In the genomic region with DNA sequence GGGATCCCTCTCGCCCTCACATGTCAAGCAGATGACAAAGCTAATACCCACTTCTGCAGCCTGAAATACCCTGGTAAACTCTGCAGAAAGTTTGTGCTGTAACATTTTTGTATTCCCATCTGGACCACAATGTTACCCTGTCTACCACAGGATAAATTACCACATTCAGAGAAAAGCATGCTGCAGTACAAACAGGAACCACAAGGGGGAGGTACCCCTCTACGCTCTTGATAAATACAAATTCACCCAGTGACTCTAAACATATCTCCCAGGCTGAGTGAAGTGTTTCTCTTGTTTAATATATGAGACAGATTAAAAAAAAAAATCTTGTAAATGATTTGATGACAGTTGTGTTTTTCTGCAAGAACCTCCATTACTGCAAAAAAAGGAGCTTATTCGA, we compare ENCODE assay signal across 8 mouse cellular contexts.
DNase-seq lines count a peak whose midpoint lies in the region; ATAC-seq and TF ChIP-seq lines count a peak whose summit lies in the region.
"Not testable (repeated sequence)": the region's sequence is repeated elsewhere in the genome, so short reads cannot be mapped to it uniquely, and the experiment has no call there.

No protein-coding gene starts in this region.

- not testable (repeated sequence) for H3K36me3 ChIP-seq in G1E (replicated peaks); intestine, embryonic 14.5 days (ENCODE audit: control insufficient read depth, insufficient read depth, low read length); limb, embryonic 11.5 days (ENCODE audit: control insufficient read depth, insufficient read depth, low read length); midbrain, embryonic 11.5 days (ENCODE audit: control insufficient read depth, insufficient read depth, low read length); thymus, adult 2 months (ENCODE audit: control insufficient read depth, insufficient read depth, low read length)

- H3K27ac ChIP-seq in intestine, embryonic 14.5 days (ENCODE audit: low read depth); limb, embryonic 11.5 days (replicated peaks; ENCODE audit: low read depth, low read length); midbrain, embryonic 11.5 days (ENCODE audit: low read depth, low read length); thymus, adult 2 months (ENCODE audit: control insufficient read depth, insufficient read depth, low read length): not testable (repeated sequence)

- H3K4me3 ChIP-seq in G1E (ENCODE audit: low read depth, low read length); intestine, embryonic 14.5 days (ENCODE audit: low read depth, low read length); limb, embryonic 11.5 days (ENCODE audit: low read depth, low read length); midbrain, embryonic 11.5 days (ENCODE audit: low read depth, low read length); thymus, adult 2 months (ENCODE audit: control insufficient read depth, insufficient read depth, low read length): not testable (repeated sequence)

- not testable (repeated sequence) for H3K9me3 ChIP-seq in G1E (replicated peaks); intestine, embryonic 14.5 days (ENCODE audit: control insufficient read depth, low read length); limb, embryonic 11.5 days (ENCODE audit: control insufficient read depth, low read length); midbrain, embryonic 11.5 days (ENCODE audit: control insufficient read depth, low read length)

- 0 out of 2 replicates have a peak, but pooled peaks have one; percentile 41 for TF ChIP-seq CTCF in G1E (IDR thresholded peaks at IDR 0.05; ENCODE audit: low read depth, low read length)
- TF ChIP-seq CTCF in thymus, adult 2 months (IDR thresholded peaks at IDR 0.05; ENCODE audit: borderline replicate concordance, control insufficient read depth, extremely low read depth, insufficient read depth, low read length, poor library complexity), result not testable (repeated sequence)

- not testable (repeated sequence) for TF ChIP-seq POLR2A in thymus, adult 2 months (IDR thresholded peaks at IDR 0.05; ENCODE audit: control insufficient read depth, extremely low read depth, insufficient read depth, low read length, poor library complexity)

- peak; percentile 34 for DNase-seq in 3T3-L1 (ENCODE audit: low read depth, low spot score)
- DNase-seq in G1E (ENCODE audit: low spot score), result not testable (repeated sequence)
- DNase-seq in embryo, embryonic 10 days (ENCODE audit: low spot score), result peak; percentile 38
- DNase-seq in intestine, embryonic 14.5 days (ENCODE audit: low spot score), result peak; percentile 53
- peak; percentile 30 for DNase-seq in limb, embryonic 11.5 days (ENCODE audit: low spot score)
- DNase-seq in midbrain, embryonic 11.5 days (ENCODE audit: low spot score, missing footprints), result peak; percentile 96
- DNase-seq in thymus, adult 2 months, result peak; percentile 50

- not testable (repeated sequence) for H3K4me2 ChIP-seq in intestine, embryonic 14.5 days (ENCODE audit: low read length); limb, embryonic 11.5 days (ENCODE audit: low read depth, severe bottlenecking); midbrain, embryonic 11.5 days

- H3K27me3 ChIP-seq in G1E (ENCODE audit: insufficient read depth, low read length); intestine, embryonic 14.5 days (replicated peaks; ENCODE audit: control insufficient read depth, insufficient read depth, low read length); limb, embryonic 11.5 days (ENCODE audit: control insufficient read depth, insufficient read depth, low read length); midbrain, embryonic 11.5 days (ENCODE audit: control insufficient read depth, insufficient read depth, low read length); thymus, adult 2 months (ENCODE audit: control insufficient read depth, insufficient read depth, low read length): not testable (repeated sequence)

- not testable (repeated sequence) for H3K4me1 ChIP-seq in G1E (ENCODE audit: insufficient read depth, low read depth, low read length); intestine, embryonic 14.5 days (replicated peaks; ENCODE audit: control insufficient read depth, insufficient read depth, low read length); limb, embryonic 11.5 days (ENCODE audit: control insufficient read depth, insufficient read depth, low read length); midbrain, embryonic 11.5 days (ENCODE audit: control insufficient read depth, insufficient read depth, low read length); thymus, adult 2 months (replicated peaks; ENCODE audit: control insufficient read depth, insufficient read depth, low read length)

- 75% methylated on average over 3 of the region's 3 CpGs for WGBS in intestine, embryonic 14.5 days
- 83% methylated on average over 3 of the region's 3 CpGs for whole genome bisulfite sequencing in limb, embryonic 11.5 days
- WGBS in midbrain, embryonic 11.5 days, result 79% methylated on average over 3 of the region's 3 CpGs
- WGBS in thymus, adult 2 months, result 68% methylated on average over 3 of the region's 3 CpGs

- not testable (repeated sequence) for H3K9ac ChIP-seq in intestine, embryonic 14.5 days (ENCODE audit: low read length); limb, embryonic 11.5 days (ENCODE audit: low read length); midbrain, embryonic 11.5 days (ENCODE audit: low read length)

- not testable (repeated sequence) for ATAC-seq in G1E (ENCODE audit: extremely low read depth, insufficient number of reproducible peaks, low FRiP score, poor library complexity, severe bottlenecking); intestine, embryonic 14.5 days (replicated peaks; ENCODE audit: low FRiP score, low TSS enrichment, low read depth); limb, embryonic 11.5 days (ENCODE audit: insufficient number of reproducible peaks, low FRiP score, low TSS enrichment, low read depth); midbrain, embryonic 11.5 days (ENCODE audit: low FRiP score)
- ATAC-seq in granulocyte monocyte progenitor cell, adult 5-6 weeks (replicated peaks; ENCODE audit: poor library complexity, severe bottlenecking), result peak; percentile 57
